Comparison of ENCODE assay signal across 19 mouse cellular contexts in the genomic region with DNA sequence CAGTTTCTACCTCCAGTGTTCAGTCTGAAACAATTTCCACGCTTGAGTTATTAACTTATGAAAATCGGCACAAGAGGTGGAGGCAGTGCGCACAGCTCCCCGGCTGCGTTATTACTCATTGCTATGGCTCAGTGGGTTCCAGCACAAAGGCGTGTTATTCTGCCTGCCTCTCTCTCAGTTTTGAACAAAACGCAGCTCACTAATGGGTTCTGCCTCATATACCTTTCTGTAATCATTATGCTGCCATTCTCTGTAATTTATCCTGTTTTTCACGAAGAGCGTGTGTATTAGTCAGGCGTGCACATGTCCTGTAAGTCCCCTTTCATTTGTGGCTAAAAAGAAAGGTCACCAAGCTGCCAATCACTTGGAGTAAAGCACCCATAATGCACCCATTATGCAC.
DNase-seq lines count a peak whose midpoint lies in the region; ATAC-seq lines count a peak whose summit lies in the region.
"Had no signal": no experiment of that assay in that cellular context is flagged by ENCODE, and none has a peak within 500 bp of the region (broad histone marks: within the 10 kb centered on the region; RNA-seq: fewer than 3 reads in every experiment).

No protein-coding gene starts in this region.

- no peak overlapping the region for H3K4me3 ChIP-seq in hindbrain, embryonic 13.5 days
- no peak overlapping the region for H3K4me3 ChIP-seq in hindbrain, embryonic 11.5 days (ENCODE audit: low read depth, low read length)
- H3K4me3 ChIP-seq in hindbrain, embryonic 16.5 days (ENCODE audit: low read length): no peak overlapping the region
- H3K4me3 ChIP-seq in neural tube, embryonic 14.5 days (ENCODE audit: low read depth, low read length): no peak overlapping the region
- H3K4me3 ChIP-seq: embryonic facial prominence, embryonic 10.5 days; gastrocnemius, adult 2 months; left cerebral cortex, adult 2 months; limb, embryonic 13.5 days; stomach, embryonic 15.5 days had no signal

- no peaks in the 10 kb centered on the region for H3K36me3 ChIP-seq in hindbrain, embryonic 13.5 days
- no peaks in the 10 kb centered on the region for H3K36me3 ChIP-seq in hindbrain, embryonic 11.5 days (ENCODE audit: control insufficient read depth, insufficient read depth, low read length)
- no peaks in the 10 kb centered on the region for H3K36me3 ChIP-seq in hindbrain, embryonic 16.5 days (ENCODE audit: control insufficient read depth, insufficient read depth, low read length)
- no peaks in the 10 kb centered on the region for H3K36me3 ChIP-seq in neural tube, embryonic 14.5 days (ENCODE audit: control insufficient read depth, insufficient read depth, low read length)
- H3K36me3 ChIP-seq: embryonic facial prominence, embryonic 10.5 days; limb, embryonic 13.5 days; stomach, embryonic 15.5 days had no signal

- 28% methylated on average over 10 of the region's 10 CpGs for WGBS in hindbrain, embryonic 13.5 days
- WGBS in hindbrain, embryonic 11.5 days: 56% methylated on average over 10 of the region's 10 CpGs
- 30% methylated on average over 10 of the region's 10 CpGs for WGBS in hindbrain, embryonic 16.5 days
- WGBS in neural tube, embryonic 14.5 days: 29% methylated on average over 10 of the region's 10 CpGs

- no peaks in the 10 kb centered on the region for H3K9me3 ChIP-seq in hindbrain, embryonic 13.5 days
- H3K9me3 ChIP-seq in hindbrain, embryonic 11.5 days (ENCODE audit: control insufficient read depth, low read length): no peaks in the 10 kb centered on the region
- no peaks in the 10 kb centered on the region for H3K9me3 ChIP-seq in hindbrain, embryonic 16.5 days (ENCODE audit: control insufficient read depth, low read length)
- no peaks in the 10 kb centered on the region for H3K9me3 ChIP-seq in neural tube, embryonic 14.5 days (ENCODE audit: control insufficient read depth, low read length)
- H3K9me3 ChIP-seq: embryonic facial prominence, embryonic 10.5 days; limb, embryonic 13.5 days; stomach, embryonic 15.5 days had no signal

- H3K4me1 ChIP-seq in hindbrain, embryonic 13.5 days (replicated peaks): peaks cover 32% of the 10 kb centered on the region
- H3K4me1 ChIP-seq in hindbrain, embryonic 11.5 days (replicated peaks; ENCODE audit: control insufficient read depth, insufficient read depth, low read length): no peaks in the 10 kb centered on the region
- no peaks in the 10 kb centered on the region; the same call in none of the 2 replicates for H3K4me1 ChIP-seq in hindbrain, embryonic 16.5 days (ENCODE audit: control insufficient read depth, insufficient read depth, low read depth, low read length)
- 0 out of 2 replicates have a peak, but pooled peaks cover 3% of the 10 kb centered on the region for H3K4me1 ChIP-seq in neural tube, embryonic 14.5 days (ENCODE audit: control insufficient read depth, insufficient read depth, low read length)

- H3K27ac ChIP-seq in hindbrain, embryonic 13.5 days: peak overlapping the region; percentile 68
- no peak overlapping the region for H3K27ac ChIP-seq in hindbrain, embryonic 11.5 days (ENCODE audit: low read depth, low read length)
- no peak overlapping the region for H3K27ac ChIP-seq in hindbrain, embryonic 16.5 days (ENCODE audit: low read depth, low read length)
- no peak overlapping the region for H3K27ac ChIP-seq in neural tube, embryonic 14.5 days (ENCODE audit: low read depth, low read length)
- H3K27ac ChIP-seq: embryonic facial prominence, embryonic 10.5 days; gastrocnemius, adult 2 months; left cerebral cortex, adult 2 months; limb, embryonic 13.5 days; macrophage; stomach, embryonic 15.5 days had no signal

- peak; percentile 50 for ATAC-seq in hindbrain, embryonic 13.5 days (ENCODE audit: low FRiP score)
- ATAC-seq in hindbrain, embryonic 11.5 days (ENCODE audit: low FRiP score): no peak
- ATAC-seq in hindbrain, embryonic 16.5 days: peak; percentile 74
- ATAC-seq in neural tube, embryonic 14.5 days (ENCODE audit: low read depth): peak; percentile 86

- 0 out of 2 replicates have a peak, but pooled peaks cover 4% of the 10 kb centered on the region for H3K27me3 ChIP-seq in hindbrain, embryonic 13.5 days
- no peaks in the 10 kb centered on the region for H3K27me3 ChIP-seq in hindbrain, embryonic 11.5 days (ENCODE audit: control insufficient read depth, insufficient read depth, low read length)
- no peaks in the 10 kb centered on the region for H3K27me3 ChIP-seq in hindbrain, embryonic 16.5 days (replicated peaks; ENCODE audit: control insufficient read depth, insufficient read depth, low read length)
- no peaks in the 10 kb centered on the region for H3K27me3 ChIP-seq in neural tube, embryonic 14.5 days (ENCODE audit: control insufficient read depth, insufficient read depth, low read length)
- H3K27me3 ChIP-seq: limb, embryonic 13.5 days; stomach, embryonic 15.5 days had no signal

- peak overlapping the region; percentile 19; the same call in 1 of the 2 replicates for H3K4me2 ChIP-seq in hindbrain, embryonic 13.5 days
- no peak overlapping the region for H3K4me2 ChIP-seq in hindbrain, embryonic 11.5 days (replicated peaks; ENCODE audit: low read depth, low read length)
- H3K4me2 ChIP-seq in hindbrain, embryonic 16.5 days (ENCODE audit: low read length): peak overlapping the region; percentile 11; the same call in 1 of the 2 replicates
- no peak overlapping the region for H3K4me2 ChIP-seq in neural tube, embryonic 14.5 days (ENCODE audit: low read depth, low read length)
- H3K4me2 ChIP-seq: limb, embryonic 13.5 days; stomach, embryonic 15.5 days had no signal

- no peak for DNase-seq in hindbrain, embryonic 11.5 days (ENCODE audit: low spot score)
- DNase-seq in brain, adult 2 months (ENCODE audit: low read depth, low spot score): peak; percentile 56
- no peak for DNase-seq in urinary bladder, postnatal 4 days (ENCODE audit: low spot score in 2 of 2)
- DNase-seq in cerebellum, postnatal 36 days: no peak
- no peak for DNase-seq in thymus, postnatal 0 days (ENCODE audit: low spot score)
- DNase-seq: adrenal gland, postnatal 10 days; cerebellum, postnatal 10 days; gastrocnemius, adult 2 months; kidney, postnatal 14 days; lung, adult 2 months; thymus, postnatal 36 days had no signal

- H3K9ac ChIP-seq in hindbrain, embryonic 13.5 days: no peak overlapping the region
- no peak overlapping the region for H3K9ac ChIP-seq in hindbrain, embryonic 11.5 days (ENCODE audit: low read depth, low read length)
- H3K9ac ChIP-seq in hindbrain, embryonic 16.5 days (ENCODE audit: low read depth, low read length): no peak overlapping the region
- no peak overlapping the region for H3K9ac ChIP-seq in neural tube, embryonic 14.5 days (replicated peaks; ENCODE audit: low read depth, low read length)
- H3K9ac ChIP-seq: limb, embryonic 13.5 days; stomach, embryonic 15.5 days had no signal

Comparison
In these comparisons a context has a peak if more than half of its experiments do, and no peak if none do; other contexts are left out.
1. H3K4me2 ChIP-seq: peak in hindbrain, embryonic 13.5 days (single experiment) and hindbrain, embryonic 16.5 days (single experiment); none in hindbrain, embryonic 11.5 days (single experiment) and neural tube, embryonic 14.5 days (single experiment).